Mouse (Mus musculus) embryonic fibroblast, embryonic 13.5 days (primary cell): ENCODE measurements around the gene G2e3.

Experiments
- CTCF ChIP-seq: IDR thresholded peaks from 2 replicates; pipeline ENCODE4 v1.5.1; 2011; ENCODE audit warnings: mild to moderate bottlenecking, control low read depth, low read length, moderate library complexity, borderline replicate concordance; ENCODE audit not compliant: insufficient read depth
- POLR2A ChIP-seq: IDR thresholded peaks from 2 replicates; pipeline ENCODE4 v1.6.1; 2011; ENCODE audit warnings: low read depth, mild to moderate bottlenecking, control low read depth, low read length, moderate library complexity

- TF ChIP-seq CTCF, result no peak
- no peak for TF ChIP-seq POLR2A
Measured at GRCm38 (mm10) chr12:51337014-51337413, 10.8 kb upstream of the G2e3 start.
